Mouse (Mus musculus) CH12.LX (cell line): Measurements from ENCODE around the gene Cabin1. TPM values are rescaled to one million over a fixed set of nuclear protein-coding genes. Genes with fewer than 3 reads are reported as not detected.

Experiments
- DNase-seq: peaks from one replicate; pipeline ENCODE4 v3.0.0-alpha.2; 2013; ENCODE audit errors: extremely low read depth
- H3K27ac ChIP-seq: 2 replicates; pipeline ENCODE4 v1.5.1; 2012; ENCODE audit warnings: low read depth, mild to moderate bottlenecking, control low read depth, moderate library complexity; ENCODE audit not compliant: insufficient read depth
- H3K27me3 ChIP-seq: replicated peaks from 2 replicates; pipeline ENCODE3; 2012; ENCODE audit warnings: inconsistent platforms
- H3K36me3 ChIP-seq, 2 experiments: replicated peaks in 1 of 2; 2 replicates each; pipeline versions ENCODE3 to v1.6.1; 2012; ENCODE audit warnings: inconsistent platforms in 1 of 2, low read length in 1 of 2, mild to moderate bottlenecking in 1 of 2, mixed read lengths in 1 of 2, moderate library complexity in 1 of 2; ENCODE audit not compliant: control insufficient read depth in 1 of 2, insufficient read depth in 1 of 2
- H3K4me1 ChIP-seq, 2 experiments: 2 replicates each; pipeline ENCODE4 v1.6.1; 2012; ENCODE audit warnings: inconsistent platforms in 1 of 2, moderate library complexity in 1 of 2; ENCODE audit not compliant: insufficient read depth in 2 of 2, control insufficient read depth in 1 of 2
- H3K4me2 ChIP-seq: 2 replicates; pipeline ENCODE4 v1.6.1; 2012; ENCODE audit warnings: low read depth, mild to moderate bottlenecking, control low read depth; ENCODE audit not compliant: poor library complexity, insufficient read depth, severe bottlenecking
- H3K4me3 ChIP-seq, 3 experiments: fragments of 150-350 bp in 1 of 3; sonication (generic) in 1 of 3; replicated peaks in 1 of 3; 2 replicates each; pipeline versions ENCODE3 to v1.5.1; 2011 to 2012; ENCODE audit warnings: low read depth in 2 of 3, low read length in 2 of 3, mild to moderate bottlenecking in 2 of 3, moderate library complexity in 2 of 3, control low read depth in 1 of 3, improper control_type of control experiment in 1 of 3, inconsistent platforms in 1 of 3, mixed read lengths in 1 of 3; ENCODE audit not compliant: poor library complexity in 1 of 3
- H3K79me2 ChIP-seq: replicated peaks from 2 replicates; pipeline ENCODE4 v1.6.1; 2012; ENCODE audit warnings: mild to moderate bottlenecking, moderate library complexity; ENCODE audit not compliant: control insufficient read depth, poor library complexity, insufficient read depth, severe bottlenecking; ENCODE audit errors: extremely low read depth
- H3K9ac ChIP-seq: 2 replicates; pipeline ENCODE4 v1.6.1; 2012; ENCODE audit warnings: low read depth, mild to moderate bottlenecking, control low read depth, moderate library complexity; ENCODE audit not compliant: insufficient read depth
- H3K9me3 ChIP-seq: replicated peaks from 2 replicates; pipeline ENCODE3; 2012; ENCODE audit warnings: low read length, inconsistent platforms, mixed read lengths
- BHLHE40 ChIP-seq: IDR thresholded peaks from 2 replicates; pipeline ENCODE4 v1.6.1; 2011; ENCODE audit warnings: mild to moderate bottlenecking, low read depth, low read length, improper control_type of control experiment
- CTCF ChIP-seq, 2 experiments: IDR thresholded peaks in 1 of 2; conservative IDR thresholded peaks in 1 of 2; 2 replicates each; pipeline ENCODE4 v1.5.1; 2011 to 2012; ENCODE audit warnings: low read depth in 2 of 2, low read length in 2 of 2, improper control_type of control experiment in 1 of 2, inconsistent platforms in 1 of 2, mild to moderate bottlenecking in 1 of 2, moderate library complexity in 1 of 2
- ELF1 ChIP-seq: IDR thresholded peaks from 2 replicates; pipeline ENCODE4 v1.6.1; 2014; ENCODE audit warnings: low read depth, mild to moderate bottlenecking, inconsistent platforms, low read length, improper control_type of control experiment
- EP300 ChIP-seq: IDR thresholded peaks from 2 replicates; pipeline ENCODE4 v1.6.1; 2011; ENCODE audit warnings: low read length, improper control_type of control experiment
- JUND ChIP-seq: conservative IDR thresholded peaks from 2 replicates; pipeline ENCODE4 v1.6.1; 2011; ENCODE audit warnings: low read depth, low read length, improper control_type of control experiment
- KAT2A ChIP-seq: IDR thresholded peaks from 2 replicates; pipeline ENCODE4 v1.6.1; 2012; ENCODE audit warnings: low read length, improper control_type of control experiment, inconsistent platforms; ENCODE audit not compliant: insufficient replicate concordance
- MAFK ChIP-seq: IDR thresholded peaks from 2 replicates; pipeline ENCODE4 v1.6.1; 2011; ENCODE audit warnings: low read length, improper control_type of control experiment; ENCODE audit not compliant: insufficient replicate concordance
- MAX ChIP-seq: IDR thresholded peaks from 2 replicates; pipeline ENCODE4 v1.6.1; 2011; ENCODE audit warnings: low read length, improper control_type of control experiment
- MYC ChIP-seq: IDR thresholded peaks from 2 replicates; pipeline ENCODE4 v1.6.1; 2011; ENCODE audit warnings: low read depth, mild to moderate bottlenecking, improper control_type of control experiment, low read length
- NELFE ChIP-seq: IDR thresholded peaks from 2 replicates; pipeline ENCODE4 v1.6.1; 2011; ENCODE audit warnings: low read depth, low read length, improper control_type of control experiment
- NRF1 ChIP-seq: IDR thresholded peaks from 2 replicates; pipeline ENCODE4 v1.6.1; 2014; ENCODE audit warnings: low read depth, mild to moderate bottlenecking, inconsistent platforms, low read length, improper control_type of control experiment, moderate library complexity
- PAX5 ChIP-seq: IDR thresholded peaks from 2 replicates; pipeline ENCODE4 v1.6.1; 2012; ENCODE audit warnings: low read length, inconsistent platforms, mixed read lengths
- POLR2A ChIP-seq: IDR thresholded peaks from 2 replicates; pipeline ENCODE4 v1.6.1; 2011; ENCODE audit warnings: low read depth, mild to moderate bottlenecking, improper control_type of control experiment, low read length
- POLR2AphosphoS2 ChIP-seq: IDR thresholded peaks from 2 replicates; pipeline ENCODE4 v1.6.1; 2011; ENCODE audit warnings: low read depth, low read length, improper control_type of control experiment
- SIN3A ChIP-seq: IDR thresholded peaks from 2 replicates; pipeline ENCODE4 v1.6.1; 2012; ENCODE audit warnings: low read length, improper control_type of control experiment, inconsistent platforms
- SMC3 ChIP-seq: IDR thresholded peaks from 2 replicates; pipeline ENCODE4 v1.6.1; 2011; ENCODE audit warnings: low read depth, low read length, improper control_type of control experiment
- TBP ChIP-seq: conservative IDR thresholded peaks from 2 replicates; pipeline ENCODE4 v1.6.1; 2011; ENCODE audit warnings: low read depth, low read length, improper control_type of control experiment
- UBTF ChIP-seq: IDR thresholded peaks from 2 replicates; pipeline ENCODE4 v1.6.1; 2012; ENCODE audit warnings: low read depth, mild to moderate bottlenecking, inconsistent platforms, low read length, improper control_type of control experiment, moderate library complexity
- USF1 ChIP-seq: IDR thresholded peaks from 2 replicates; pipeline ENCODE4 v1.6.1; 2014; ENCODE audit warnings: low read depth, mild to moderate bottlenecking, inconsistent platforms, low read length, improper control_type of control experiment
- USF2 ChIP-seq: conservative IDR thresholded peaks from 2 replicates; pipeline ENCODE4 v1.6.1; 2011; ENCODE audit warnings: low read depth, low read length, improper control_type of control experiment
- ZNF384 ChIP-seq: IDR thresholded peaks from 2 replicates; pipeline ENCODE4 v1.6.1; 2012; ENCODE audit warnings: low read depth, low read length, improper control_type of control experiment, inconsistent platforms
- dilution Hi-C: fragments of 300-500 bp; cut with MboI; formaldehyde crosslinking; loops from 2 replicates; pipeline ENCODE4 v1.14.3; 2020; ENCODE audit warnings: low sequenced_read_pairs; ENCODE audit not compliant: extremely low pct_unique_long_range_greater_than_20kb, extremely low pct_ligation_motif_present
- in situ Hi-C: fragments of 300-500 bp; cut with MboI; formaldehyde crosslinking; loops from 3 replicates; pipeline ENCODE4 v1.14.3; 2019; ENCODE audit warnings: low sequenced_read_pairs, low pct_ligation_motif_present, low pct_unique_long_range_greater_than_20kb, mixed read lengths
- polyA plus RNA-seq: library from polyadenylated mRNA; unstranded; fragments of >175 nt; gene quantifications from 2 replicates; pipeline ENCODE4 v1.2.1, GENCODE M21; 2012; ENCODE audit warnings: low read depth; ENCODE audit not compliant: insufficient read length
- total RNA-seq, 2 experiments: library from RNA; depleted of rRNA; stranded (reverse); fragments of 300-350 nt in 1 of 2; fragments of >200 nt in 1 of 2; gene quantifications; 2 replicates each; pipeline ENCODE4 v1.2.3; 2012 to 2014

Cabin1 gene
- total and polyA plus RNA-seq, 3 experiments, result 12.0 to 46.0 (median 29.0) TPM

DNA sequence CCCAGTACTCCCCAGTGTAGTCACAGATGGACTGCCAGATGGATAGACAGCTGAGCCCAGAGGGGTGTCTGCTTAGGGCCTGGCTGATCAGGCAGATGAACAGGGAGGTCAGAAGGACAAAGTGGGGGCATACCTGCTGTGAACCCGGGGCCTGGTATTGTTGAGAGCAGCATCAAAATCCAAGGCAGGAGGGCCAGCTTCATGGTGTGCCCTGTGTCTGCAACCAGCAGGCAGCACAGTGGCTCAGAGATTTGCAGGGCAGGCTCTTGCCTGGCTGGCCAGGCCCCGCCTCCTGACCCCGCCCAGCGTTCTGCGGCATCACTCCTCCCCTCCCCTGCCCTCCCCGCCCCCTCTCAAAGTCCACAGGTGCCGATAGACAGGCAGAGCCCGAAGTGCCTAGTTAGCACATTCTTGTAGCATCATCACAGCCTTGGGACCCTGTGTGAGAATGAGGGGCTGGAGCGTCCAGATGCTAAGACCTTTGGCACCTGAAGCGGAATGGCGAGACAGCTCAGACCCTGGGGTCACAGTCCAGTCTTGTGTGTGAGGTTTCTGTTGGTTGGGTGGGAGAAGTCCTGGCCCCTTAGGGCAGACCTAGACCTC lies 120.3 kb downstream of the Cabin1 start, which contains the start of gene Susd2:
TSS of gene Susd2 (minus strand) at position 268 of the 603 bp plus-strand sequence.
- in situ Hi-C loops, result no loop called here
- no peak within 1 kb of the TSS for H3K4me2 ChIP-seq

DNA sequence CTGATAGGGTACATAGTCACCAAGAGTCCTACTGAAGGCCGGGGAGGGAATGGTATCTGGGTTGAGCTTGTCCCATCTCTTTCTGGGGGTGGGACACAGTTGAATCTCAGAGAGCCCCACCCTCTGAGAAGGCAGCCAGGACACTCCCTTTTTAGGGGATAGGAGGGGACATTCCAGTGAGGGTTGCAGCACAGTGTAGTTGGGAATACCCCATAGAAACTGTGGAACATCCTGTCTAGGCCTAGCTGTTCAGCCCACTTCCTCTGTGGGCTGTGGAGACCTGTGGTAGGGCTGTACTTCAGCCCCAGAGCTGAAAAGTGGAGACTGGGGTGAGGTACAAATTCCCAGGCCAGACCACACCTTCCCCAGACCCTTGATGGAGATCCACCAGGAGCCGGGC lies 121.2 kb downstream of the Cabin1 start:
- Histone ChIP-seq H3K9ac (no peak overlapping the region), H3K4me1 (peaks cover 31 to 40% of the 10 kb centered on the region in 2 experiments), H3K4me2 (no peak overlapping the region), H3K27ac (no peak overlapping the region), H3K27me3 (no peaks in the 10 kb centered on the region), H3K9me3 (no peaks in the 10 kb centered on the region), H3K4me3 (no peak overlapping the region), H3K79me2 (no peaks in the 10 kb centered on the region), H3K36me3 (peaks cover 26 to 65% of the 10 kb centered on the region in 2 experiments)
- TF ChIP-seq CTCF (conservative IDR thresholded peaks at IDR 0.05 in 1 of 2, IDR thresholded peaks at IDR 0.05 in 1 of 2; ENCODE audit: low read depth in 2 of 2, low read length in 2 of 2), result no peak
- no peak for TF ChIP-seq MAX
- no peak for TF ChIP-seq USF1
- TF ChIP-seq PAX5, result no peak
- TF ChIP-seq POLR2A, result no peak
- TF ChIP-seq MYC, result no peak
- TF ChIP-seq TBP, result no peak
- TF ChIP-seq SMC3, result no peak
- DNase-seq, result no peak
- in situ Hi-C loops (no loop called here), dilution Hi-C loops (no loop called here)

More for the DNA sequence above, 120.3 kb downstream of the Cabin1 start, which contains the start of gene Susd2:
- peaks cover 36 to 65% of the 10 kb centered on the region in 2 experiments for H3K36me3 ChIP-seq
- H3K9me3 ChIP-seq, result no peaks in the 10 kb centered on the region
- dilution Hi-C loops, result no loop called here
- no peaks in the 10 kb centered on the region for H3K27me3 ChIP-seq
- H3K27ac ChIP-seq, result no peak within 1 kb of the TSS
- no peaks in the 10 kb centered on the region for H3K79me2 ChIP-seq
- peak; percentile 72 for DNase-seq
- H3K9ac ChIP-seq, result no peak within 1 kb of the TSS
- H3K4me3 ChIP-seq, result no peak within 1 kb of the TSS
- TF ChIP-seq ZNF384 (no peak), MAFK (0 out of 2 replicates have a peak, but pooled peaks have one; percentile 15)
- H3K4me1 ChIP-seq, result peaks cover 24 to 40% of the 10 kb centered on the region in 2 experiments

DNA sequence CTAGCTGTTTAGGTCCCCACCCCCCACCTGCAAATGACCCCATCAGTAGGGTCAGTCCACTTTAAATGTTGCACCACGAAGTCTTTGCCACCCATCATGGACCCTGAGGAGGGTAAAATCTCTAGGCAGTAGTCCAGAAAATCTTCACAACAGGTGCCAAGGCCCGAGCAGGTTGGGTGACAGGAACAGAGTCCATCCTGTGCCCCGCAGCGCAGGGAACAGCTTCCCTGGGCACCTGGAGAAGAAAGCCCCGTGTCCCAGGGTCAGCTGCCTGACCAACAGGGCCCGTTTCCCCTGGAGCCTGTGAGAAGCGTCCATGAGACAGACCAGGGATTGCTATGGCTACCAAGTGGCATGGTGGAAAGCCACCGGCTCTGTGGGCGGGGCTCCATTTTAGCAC lies 121.7 kb downstream of the Cabin1 start:
- in situ Hi-C loops, result no loop called here
- no peaks in the 10 kb centered on the region for H3K79me2 ChIP-seq
- no peak overlapping the region for H3K27ac ChIP-seq
- H3K4me3 ChIP-seq, result peak overlapping the region in 1 of 3 experiments; percentile 17
- dilution Hi-C loops, result no loop called here
- peaks cover 22 to 65% of the 10 kb centered on the region in 2 experiments for H3K36me3 ChIP-seq
- H3K4me1 ChIP-seq, result peaks cover 31 to 40% of the 10 kb centered on the region in 2 experiments
- H3K4me2 ChIP-seq, result no peak overlapping the region
- no peaks in the 10 kb centered on the region for H3K9me3 ChIP-seq
- no peak for DNase-seq
- TF ChIP-seq JUND, result no peak
- TF ChIP-seq SIN3A, result no peak
- no peak for TF ChIP-seq BHLHE40
- no peak for TF ChIP-seq ELF1
- no peak for TF ChIP-seq NRF1
- no peak for TF ChIP-seq NELFE
- no peak for TF ChIP-seq USF1
- TF ChIP-seq POLR2AphosphoS2, result no peak
- TF ChIP-seq USF2, result no peak
- TF ChIP-seq EP300, result no peak
- no peak for TF ChIP-seq KAT2A
- no peak for TF ChIP-seq UBTF
- H3K9ac ChIP-seq, result no peak overlapping the region
- H3K27me3 ChIP-seq, result no peaks in the 10 kb centered on the region
